Mouse (Mus musculus) activated CD4-positive, CD25-positive, alpha-beta regulatory T cell, adult 4 months (primary cell): Measurements from ENCODE around the gene Serpina3j. TPM values are rescaled to one million over a fixed set of nuclear protein-coding genes. Genes with fewer than 3 reads are reported as not detected.

Source experiments
- polyA plus RNA-seq, 2 experiments: library from polyadenylated mRNA; unstranded; fragments of 100-300 nt; shearing (Covaris generic); gene quantifications; one replicate each; pipeline ENCODE4 v1.2.1; 2017

Gene Serpina3j
- polyA plus RNA-seq, 2 experiments from 2014 or later, result not detected

Other genes with a start within 250 kb of the Serpina3j start
- gene Serpina5, start 213.4 kb upstream of the Serpina3j start, polyA plus RNA-seq, result not detected
- gene Serpina3a, start 201.8 kb upstream of the Serpina3j start, polyA plus RNA-seq, result not detected
- gene Serpina3b, start 186.6 kb upstream of the Serpina3j start, polyA plus RNA-seq, result not detected
- not detected for gene Serpina3c, start 160.7 kb upstream of the Serpina3j start, polyA plus RNA-seq
- gene Serpina3f, start 100.0 kb upstream of the Serpina3j start, polyA plus RNA-seq, result 10 to 100 TPM; 13.8 to 14.1 TPM
- 100 to 1,000 TPM; 212 to 230 TPM for gene Serpina3g, start 78.3 kb upstream of the Serpina3j start, polyA plus RNA-seq
- not detected for gene Serpina3i, start 51.4 kb upstream of the Serpina3j start, polyA plus RNA-seq
- not detected for gene Serpina3k, start 23.9 kb downstream of the Serpina3j start, polyA plus RNA-seq
- not detected for gene Serpina3m, start 23.9 kb downstream of the Serpina3j start, polyA plus RNA-seq
- gene Serpina3n, start 92.2 kb downstream of the Serpina3j start, polyA plus RNA-seq, result not detected
- not detected for gene Gsc, start 158.8 kb downstream of the Serpina3j start, polyA plus RNA-seq